Mouse (Mus musculus): ENCODE data around the gene Ankrd13a.

Ankrd13a gene

DNA sequence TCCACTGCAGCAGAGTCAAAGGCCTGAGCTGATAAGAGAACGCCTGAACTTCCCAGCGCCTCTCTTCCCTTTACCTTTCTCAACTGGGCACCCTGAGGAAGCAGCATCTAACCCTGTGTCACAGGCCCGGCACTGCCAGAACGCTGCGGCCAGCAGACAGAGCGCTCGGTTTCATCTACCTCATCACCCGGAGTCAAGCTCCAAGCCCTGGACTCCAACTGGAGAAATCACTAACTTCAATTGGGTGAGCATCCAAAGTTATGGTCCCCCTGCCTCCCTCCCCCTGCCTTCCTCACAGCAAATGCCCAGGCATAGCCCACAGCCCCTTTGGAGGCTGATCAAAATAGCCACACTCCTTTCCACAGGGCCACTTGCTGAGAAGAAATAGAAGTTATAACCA is 7.8 kb upstream of the Ankrd13a start:
- DNase-seq (ENCODE audit: low read depth): no peak

DNA sequence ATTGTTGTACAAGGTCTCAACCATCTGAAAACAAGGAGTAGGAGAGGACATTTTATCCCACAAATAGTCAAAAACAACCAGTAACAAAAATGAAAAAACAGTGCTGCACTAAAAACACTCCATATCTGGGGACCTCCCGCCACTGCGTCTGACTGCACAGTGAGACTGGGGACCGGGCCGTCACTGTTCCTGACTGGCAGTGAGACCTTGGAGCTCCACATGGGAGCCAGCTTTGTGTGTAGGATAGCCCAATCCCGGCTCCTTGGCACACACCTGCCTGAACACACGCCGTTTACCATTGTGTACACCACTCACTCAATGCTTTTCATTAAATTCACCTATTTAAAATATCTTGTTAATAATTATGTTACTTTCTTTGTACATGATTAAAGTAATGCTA is 7.3 kb upstream of the Ankrd13a start:
- DNase-seq (ENCODE audit: low read depth): no peak

DNA sequence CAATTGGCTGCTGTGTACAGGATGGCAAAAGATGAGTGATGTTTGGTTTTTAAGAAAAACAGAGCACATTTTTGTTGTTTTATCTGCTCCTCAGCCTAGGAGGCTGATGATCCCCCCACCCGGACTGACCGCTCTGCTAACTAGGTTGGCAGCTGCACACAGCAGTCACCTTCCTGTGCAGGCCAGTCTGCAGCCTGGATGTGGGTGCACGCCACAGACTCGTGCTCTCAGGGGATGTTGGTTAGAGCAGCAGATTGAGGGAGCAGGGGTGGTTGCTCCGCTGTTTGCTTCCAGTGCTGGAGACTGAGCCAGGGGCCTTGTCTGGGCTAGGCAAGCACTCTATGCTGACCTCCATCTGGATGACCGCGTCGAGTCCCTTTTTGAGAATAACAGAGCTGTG is 4.7 kb upstream of the Ankrd13a start:
- DNase-seq (ENCODE audit: low read depth): no peak

DNA sequence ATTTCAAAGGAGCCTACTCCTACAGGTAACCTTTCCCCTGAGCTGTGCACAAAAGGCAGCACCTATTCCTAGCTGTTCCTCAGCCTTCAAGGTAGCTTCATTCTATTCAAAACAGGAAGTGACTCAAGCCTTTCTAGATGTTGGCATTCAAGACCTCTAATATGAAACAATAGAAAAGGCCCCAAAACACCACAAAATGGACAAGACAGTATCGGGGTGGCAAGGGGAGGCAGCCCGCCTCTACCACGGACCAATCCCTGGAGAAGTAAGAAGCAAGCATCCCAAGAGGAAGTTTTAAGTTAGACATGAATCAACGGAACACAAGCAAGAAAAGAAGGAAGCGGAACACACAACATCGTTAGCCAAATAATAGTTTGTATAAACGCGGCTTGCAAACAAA is 2.7 kb upstream of the Ankrd13a start:
- DNase-seq (ENCODE audit: low read depth): no peak

DNA sequence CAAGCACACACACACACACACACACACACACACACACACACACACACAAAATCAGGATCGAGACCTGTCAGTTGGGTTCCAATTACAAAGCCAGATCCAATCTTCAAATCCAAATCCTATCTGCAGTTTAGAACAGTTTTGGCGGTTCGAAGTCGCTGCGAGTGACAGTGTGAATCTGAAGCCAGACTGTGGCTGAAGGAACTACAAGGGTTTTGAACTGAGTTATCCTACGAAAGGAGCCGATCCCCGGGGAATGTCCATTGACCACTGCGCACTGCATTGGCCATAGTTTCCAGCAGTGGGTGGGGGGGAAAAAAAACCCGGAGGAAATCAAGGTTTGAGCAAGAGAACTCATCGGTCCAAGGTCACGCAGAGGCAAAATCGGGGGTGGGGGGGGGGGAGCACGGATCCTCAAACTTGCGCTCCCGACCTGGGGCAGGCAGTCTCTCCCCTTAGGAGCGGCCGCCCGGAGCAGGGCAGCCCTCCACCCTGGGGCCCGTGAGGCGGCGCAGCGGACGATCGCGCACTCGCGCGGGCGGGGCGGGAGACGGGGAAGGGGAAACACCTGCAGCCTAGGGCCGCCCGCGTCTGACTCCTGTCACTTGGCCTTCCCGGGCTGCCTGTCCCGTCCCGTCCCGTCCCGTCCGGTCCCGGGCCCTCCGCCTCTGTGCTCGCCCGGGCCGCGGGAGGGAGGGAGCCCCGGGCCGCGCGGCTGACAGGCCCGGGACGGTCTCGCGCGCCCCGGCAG is 1.8 kb upstream of the Ankrd13a start:
- DNase-seq (ENCODE audit: low read depth): no peak

DNA sequence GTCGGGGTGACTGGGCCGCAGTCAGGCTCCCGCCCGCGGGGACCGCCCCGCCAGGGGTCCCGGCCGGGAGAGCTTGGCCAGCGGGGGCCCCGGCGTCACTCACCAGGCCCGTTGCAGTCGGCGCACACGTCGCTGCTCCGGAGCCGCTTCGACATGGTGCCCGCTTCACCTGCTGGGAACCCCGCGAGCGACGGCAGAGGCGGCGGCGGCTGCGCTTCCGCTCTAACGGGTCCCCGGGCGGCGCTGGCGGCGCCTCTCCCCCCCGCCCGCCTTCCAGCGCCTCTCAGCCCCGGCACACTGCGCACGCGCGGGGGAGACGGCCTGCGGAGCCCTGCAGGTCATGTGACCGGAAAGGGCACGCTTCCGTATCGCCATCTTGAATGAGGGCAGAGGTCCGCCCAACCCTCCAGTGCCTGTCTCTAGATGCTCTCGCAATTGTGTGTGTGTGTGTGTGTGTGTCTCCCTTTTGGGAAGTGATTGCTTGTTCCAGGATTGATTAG is 1.2 kb upstream of the Ankrd13a start:
- peak; percentile 96 for DNase-seq (ENCODE audit: low read depth)

DNA sequence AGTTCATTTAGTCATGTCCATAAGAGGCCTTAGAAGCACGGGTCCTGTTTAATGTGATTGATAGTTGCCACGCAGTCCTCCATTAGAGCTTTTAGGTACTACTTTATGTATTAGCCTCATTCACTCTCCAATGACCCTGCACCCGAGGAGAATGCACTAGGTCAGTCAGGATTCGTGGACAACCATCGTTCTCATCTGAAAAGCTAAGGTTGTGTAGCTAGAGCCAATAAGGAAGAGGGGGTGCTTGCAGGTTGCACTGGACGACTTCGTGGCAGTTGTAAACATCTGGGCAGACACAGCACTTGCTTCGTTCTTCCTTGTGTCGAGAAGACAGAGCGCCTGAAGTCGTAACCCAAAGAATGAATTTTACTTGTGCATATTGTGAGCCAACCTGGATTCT is 697 bp upstream of the Ankrd13a start:
- DNase-seq (ENCODE audit: low read depth): no peak

DNA sequence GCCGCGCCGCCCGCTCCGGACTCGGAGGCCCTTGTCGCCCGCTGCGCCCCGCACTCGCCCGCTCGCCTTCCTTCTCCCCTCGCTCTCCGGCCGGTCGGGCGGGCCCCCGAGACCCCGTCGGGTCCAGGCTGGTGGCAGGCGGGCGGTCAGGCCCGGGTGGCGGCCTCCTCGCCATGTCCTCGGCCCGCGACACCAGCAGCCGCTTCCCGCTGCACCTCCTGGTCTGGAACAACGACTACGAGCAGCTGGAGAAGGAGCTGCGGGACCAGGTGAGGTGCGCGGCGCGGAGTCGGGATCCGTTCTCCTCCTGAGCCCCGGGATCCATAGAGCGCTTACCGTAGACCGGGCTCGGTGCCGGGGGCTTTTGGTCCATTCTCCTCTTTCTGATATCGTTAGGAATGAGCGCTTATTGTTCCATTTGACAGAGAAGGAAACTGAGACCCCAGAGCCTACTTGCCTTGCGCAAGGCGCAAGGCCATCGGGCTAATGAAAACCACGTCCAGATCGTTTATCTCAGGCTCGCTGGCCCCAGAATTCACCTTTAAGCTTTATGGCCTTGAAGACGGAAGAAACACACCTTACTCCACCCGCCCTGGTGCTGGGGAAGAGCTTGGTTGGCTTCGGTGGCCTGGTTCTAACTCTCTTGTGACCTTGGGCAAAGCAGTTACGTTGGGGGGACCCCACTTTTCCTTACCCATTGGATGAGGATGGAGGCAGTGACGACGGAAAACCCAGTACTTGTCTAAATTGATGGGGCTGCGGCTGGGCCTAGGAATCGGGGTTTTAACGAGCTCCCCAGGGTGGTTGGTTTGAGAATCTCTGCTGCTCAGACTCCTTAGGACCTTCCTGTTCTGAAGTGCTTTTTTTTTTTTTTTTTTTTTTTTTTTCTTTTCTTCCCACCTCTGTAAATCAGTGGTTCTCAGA is 841 bp downstream of the Ankrd13a start, which contains the start of gene Git2:
Gene Git2, minus strand, starts transcription at position 462 of the 924 bp plus-strand sequence.
- no peak for DNase-seq (ENCODE audit: low read depth)

DNA sequence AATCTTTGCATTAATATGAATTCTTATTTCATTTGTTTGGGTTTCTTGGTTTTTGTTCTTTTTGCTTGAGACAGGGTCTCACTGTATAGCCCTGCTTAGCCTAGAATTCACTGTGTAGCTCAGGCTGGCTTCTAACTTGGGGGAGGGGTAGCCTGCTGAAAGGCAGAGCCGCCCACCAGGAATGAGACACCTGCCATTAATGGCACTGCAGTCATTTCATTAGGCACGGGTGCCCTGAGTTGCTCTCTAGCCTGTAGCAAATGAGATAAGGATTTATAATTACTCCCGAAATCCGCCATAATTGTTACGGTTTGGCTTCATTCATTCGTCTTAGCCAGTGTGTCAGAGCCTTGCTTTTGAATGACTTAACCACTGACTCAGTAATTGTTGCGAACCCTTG is 1.7 kb downstream of the Ankrd13a start:
- no peak for DNase-seq (ENCODE audit: low read depth)

DNA sequence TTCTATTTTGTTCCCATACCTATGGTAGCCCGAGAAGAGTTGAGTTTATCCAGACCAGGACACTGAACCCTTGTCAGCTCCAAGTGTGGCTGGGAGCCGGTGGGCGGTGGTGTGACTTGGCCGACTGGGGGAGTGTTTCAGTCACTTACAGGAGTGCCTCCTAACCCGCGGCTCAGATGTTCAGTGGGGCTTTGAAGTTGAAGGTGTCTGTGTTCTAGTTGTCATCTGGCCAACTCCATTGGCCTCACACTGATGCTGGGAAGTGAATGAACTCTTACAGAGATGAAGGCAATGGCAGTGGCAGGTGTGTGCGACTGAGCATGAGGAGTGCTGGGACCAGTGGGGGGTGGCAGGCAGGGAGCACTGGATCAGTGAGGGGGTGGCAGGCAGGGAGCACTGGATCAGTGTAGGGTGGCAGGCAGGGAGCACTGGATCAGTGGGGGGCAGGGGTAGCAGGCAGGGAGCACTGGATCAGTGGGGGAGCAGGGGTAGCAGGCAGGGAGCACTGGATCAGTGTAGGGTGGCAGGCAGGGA is 5.5 kb downstream of the Ankrd13a start:
- no peak for DNase-seq (ENCODE audit: low read depth)

DNA sequence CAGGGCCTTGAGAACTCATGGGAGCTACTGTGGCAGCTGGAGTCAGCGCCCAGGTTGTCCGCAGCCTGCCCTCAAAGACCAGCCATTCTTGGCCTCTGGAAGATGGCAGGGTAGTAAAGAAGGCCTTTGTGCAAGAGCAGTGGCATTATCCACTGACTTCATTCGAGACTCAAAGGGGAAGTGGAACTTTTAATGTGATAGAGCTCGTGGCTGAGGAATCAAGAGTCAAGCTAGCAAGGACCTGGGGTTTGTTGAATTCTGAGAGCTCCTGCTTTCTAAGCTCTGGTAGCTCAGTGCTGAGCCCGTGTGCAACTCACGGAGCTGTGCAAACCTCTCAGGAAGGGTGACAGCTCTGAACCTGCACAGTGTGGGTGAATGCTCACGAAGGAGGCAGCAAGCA is 6.4 kb downstream of the Ankrd13a start:
- no peak for DNase-seq (ENCODE audit: low read depth)

DNA sequence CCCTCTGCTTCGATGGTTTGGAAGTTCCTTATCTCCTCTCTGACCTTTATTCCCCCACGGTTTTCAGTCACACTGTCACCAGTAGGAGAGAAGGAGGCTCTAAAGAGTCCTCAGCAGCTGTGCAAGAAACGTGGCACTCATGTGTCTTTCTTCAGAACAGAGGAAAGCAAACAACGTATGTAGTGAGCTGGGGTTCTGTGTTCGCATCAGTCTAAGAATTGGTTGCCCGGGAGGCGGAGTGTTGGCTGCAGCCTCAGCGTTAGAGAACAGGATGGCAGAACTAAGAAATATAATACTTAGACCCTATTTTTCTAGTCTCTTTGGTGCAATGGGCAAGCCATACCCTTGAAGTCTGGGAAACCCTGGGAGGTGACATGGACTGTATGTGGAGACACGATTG is 8.5 kb downstream of the Ankrd13a start:
- DNase-seq (ENCODE audit: low read depth): no peak

DNA sequence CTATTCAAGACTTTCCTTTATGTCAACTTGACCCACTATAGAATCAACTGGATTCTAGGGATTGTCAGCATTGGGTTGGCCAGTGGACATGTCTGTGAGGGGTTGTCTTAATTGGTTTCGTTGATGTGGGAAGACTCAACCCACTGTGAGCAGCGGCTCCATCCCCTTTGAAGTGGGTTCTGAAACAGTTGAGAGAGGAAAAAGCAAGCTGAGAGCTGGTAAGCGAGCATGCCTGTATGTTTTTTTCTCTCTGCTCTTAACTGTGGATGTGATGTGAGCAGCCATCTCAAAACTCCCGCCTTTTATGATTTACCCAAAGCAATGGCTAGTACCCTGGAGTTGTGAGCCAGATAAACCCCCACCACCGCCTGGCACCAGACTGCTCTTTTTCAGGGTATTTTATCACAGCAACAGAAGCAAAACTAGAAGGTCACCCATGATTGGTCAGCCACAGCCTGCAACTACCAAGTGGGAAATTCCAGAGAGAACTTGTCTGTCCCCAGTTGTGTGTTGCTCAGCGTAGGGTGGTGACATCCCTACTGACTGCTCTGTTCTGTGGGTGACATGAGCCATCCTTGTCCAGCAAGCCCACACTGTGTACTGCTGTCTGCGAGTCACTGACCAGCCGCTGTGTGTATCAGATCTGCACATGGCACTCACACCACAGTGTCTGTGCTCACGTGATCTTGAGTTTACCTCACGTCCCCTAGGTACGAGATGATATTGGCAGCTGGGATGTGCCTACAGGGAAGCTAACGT is 9.1 kb downstream of the Ankrd13a start:
- DNase-seq (ENCODE audit: low read depth): no peak

DNA sequence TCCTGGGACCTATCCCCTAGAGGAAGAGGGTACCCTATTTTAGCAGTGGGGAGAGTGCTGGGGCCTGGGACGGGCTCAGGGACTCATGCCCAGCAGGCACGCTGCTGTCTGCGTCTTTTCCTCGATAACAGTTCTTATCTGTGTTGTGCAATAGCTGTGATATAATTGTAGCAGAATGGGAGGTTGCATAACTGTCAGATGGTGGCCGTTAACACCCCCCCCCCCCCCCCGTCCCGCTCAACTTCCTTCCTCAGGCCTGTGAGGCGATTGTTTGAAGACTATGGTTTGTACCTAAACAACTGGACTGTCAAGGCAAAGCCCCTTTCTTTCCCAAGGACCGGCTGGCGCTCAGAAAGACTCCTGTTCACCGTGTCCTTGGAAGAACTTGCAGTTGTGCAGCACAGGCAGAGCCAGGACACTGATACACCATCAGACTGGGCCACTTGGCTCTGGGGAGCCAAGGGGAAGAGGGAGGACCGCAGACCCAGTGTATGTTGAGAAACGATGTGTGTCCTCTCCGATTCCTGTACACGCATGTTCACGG is 10.2 kb downstream of the Ankrd13a start:
- no peak for DNase-seq (ENCODE audit: low read depth)

DNA sequence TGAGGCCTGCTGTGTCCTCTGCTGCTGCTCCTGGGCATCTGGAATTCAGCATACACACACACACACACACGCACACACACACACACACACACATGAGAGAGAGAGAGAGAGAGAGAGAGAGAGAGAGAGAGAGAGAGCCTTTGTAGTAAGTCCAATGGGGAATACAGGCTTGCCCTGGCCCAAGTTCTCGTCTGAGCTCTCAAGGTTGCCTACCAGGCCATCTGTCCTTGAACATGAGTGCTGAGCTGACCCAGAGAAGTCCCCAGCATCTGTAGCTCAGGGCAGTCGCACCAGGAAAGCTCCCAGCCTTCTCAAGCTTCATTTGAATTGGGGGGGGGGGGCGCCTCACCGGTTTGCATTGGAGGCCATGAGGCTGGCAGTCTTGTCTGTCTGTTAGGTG is 10.7 kb downstream of the Ankrd13a start:
- no peak for DNase-seq (ENCODE audit: low read depth)

DNA sequence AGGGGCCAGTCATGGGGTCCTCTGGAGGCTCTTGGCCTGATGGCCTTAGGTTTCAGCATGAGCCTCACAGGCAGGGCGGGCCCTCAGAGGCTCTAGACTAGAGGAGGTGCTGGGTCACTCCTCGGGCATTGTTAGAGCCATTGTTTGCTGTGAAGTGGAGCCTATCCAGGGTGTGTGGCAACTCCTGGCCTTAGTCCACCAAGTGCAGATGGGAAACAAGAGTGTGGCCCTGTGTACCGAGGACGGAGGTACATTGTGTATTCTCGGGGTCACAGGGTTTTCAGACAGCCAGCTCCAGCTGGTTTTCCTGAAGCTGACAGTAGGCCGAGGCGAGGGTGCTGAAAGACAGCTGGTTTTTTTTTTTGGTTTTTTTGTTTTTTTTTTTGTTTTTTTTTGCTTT is 18.8 kb downstream of the Ankrd13a start:
- no peak for DNase-seq (ENCODE audit: low read depth)

DNA sequence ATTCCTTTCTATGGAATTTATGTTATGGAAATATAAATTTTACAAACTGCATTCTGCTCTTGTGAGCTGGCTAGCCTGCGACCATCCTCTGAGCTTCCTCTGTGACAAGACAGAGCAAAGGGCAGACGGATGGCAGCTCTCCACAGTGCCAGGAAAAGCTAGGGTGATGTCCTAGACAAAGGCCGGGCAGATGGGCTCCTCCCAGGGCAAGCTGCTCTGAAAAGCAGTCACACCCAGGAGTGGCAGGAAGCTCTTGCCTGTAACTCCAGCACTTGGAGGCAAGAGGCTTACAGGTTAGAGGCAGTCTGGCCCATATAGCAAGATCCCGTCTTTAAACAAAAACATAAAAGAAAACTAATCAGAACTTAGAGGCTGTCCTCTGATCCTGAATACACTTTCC is 20.1 kb downstream of the Ankrd13a start:
- no peak for DNase-seq (ENCODE audit: low read depth)

DNA sequence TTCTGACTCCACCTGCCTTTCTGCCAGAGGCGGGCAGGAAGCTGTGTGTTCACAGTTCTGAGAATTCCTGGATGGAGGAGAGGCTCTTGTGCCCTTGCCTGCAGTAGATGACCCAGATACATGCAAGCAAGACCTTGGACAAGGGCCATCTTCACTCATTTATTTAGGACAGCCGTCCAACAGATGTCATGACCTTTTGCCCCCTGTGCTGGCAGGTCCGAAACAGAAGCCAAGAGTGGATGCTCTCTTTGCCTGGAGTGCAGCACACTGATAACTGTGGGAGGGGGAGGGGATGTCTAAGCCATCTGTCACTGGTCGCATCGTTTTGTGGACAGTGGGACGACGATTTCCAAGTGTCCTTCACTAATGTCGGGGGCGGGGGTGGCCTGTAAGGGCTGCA is 20.8 kb downstream of the Ankrd13a start:
- DNase-seq (ENCODE audit: low read depth): no peak

DNA sequence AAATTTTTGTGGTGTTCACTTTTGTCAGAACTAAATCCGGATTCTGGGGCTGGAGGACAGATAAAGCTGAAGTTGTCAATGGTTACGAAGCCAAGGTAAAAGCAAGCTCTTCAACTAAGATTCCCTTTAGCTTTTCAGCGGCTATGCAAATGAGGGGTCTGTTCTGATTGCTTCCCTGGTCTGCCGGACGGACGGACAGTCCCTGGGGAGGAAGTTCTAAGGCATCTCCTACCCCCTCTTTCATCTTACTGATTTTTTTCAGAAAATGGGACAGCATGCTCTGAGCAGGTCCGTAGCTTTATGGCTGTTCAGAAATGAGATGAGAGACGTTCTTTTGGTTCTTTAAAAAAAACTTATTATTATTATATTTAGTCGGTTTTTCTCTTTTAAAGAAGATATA is 21.2 kb downstream of the Ankrd13a start:
- DNase-seq (ENCODE audit: low read depth): no peak

DNA sequence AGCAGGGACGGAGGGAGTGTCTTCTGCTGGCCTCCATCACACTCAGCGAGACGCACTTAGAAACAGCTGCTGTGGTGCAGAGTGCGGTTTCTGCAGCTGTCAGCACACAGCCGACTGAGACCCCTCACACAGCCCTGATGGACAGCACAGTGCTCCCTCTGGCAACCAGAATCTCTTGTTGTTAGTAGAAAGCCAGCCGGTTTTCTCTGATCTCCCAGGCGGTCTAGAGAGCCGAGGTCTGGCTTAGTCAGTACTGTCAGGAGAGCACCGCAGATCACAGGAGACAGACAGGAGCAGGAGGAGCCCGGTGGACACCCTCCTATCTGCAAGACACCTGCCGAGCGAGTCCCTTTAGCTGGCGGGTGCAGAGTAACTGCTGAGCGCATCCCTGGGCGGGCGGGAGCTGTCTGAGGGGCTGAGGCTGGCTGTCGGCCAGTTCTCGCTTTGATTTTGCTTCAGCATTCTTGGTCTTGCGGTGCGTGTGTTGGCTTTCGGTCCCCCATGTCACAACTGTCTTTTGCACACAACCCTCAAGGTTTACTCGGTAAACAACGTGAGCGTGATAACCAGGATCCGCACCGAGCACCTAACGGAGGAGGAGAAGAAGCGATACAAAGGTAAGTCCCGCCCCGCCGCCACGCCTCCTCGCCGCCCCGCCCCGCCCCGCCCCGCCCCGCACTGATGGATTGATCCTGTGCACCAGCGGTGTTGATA is 22.0 kb downstream of the Ankrd13a start:
- DNase-seq (ENCODE audit: low read depth): no peak

DNA sequence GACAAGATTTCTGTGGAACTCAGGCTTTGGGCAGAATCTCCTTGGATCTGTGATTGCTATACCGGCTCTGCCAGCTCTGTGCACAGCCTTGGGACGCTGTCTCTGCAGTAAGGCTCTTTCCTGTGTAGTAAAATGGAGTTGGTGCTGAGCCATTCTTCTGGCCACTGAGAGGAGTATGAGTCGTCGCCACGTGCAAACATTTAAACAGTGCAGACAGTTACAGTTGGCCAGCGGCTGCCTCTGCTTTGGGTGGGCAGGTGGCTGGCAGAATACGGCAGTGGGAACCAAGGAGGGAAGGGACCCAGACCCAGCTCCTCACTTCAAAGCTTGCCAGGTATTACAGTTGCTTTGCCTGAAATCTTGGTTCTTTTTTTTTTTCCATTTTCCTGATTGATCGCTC is 22.8 kb downstream of the Ankrd13a start:
- no peak for DNase-seq (ENCODE audit: low read depth)

Measured in c-Kit-positive CD71-positive TER-119-negative erythroid progenitor cells, embryonic 14.5 days (primary cell).